Mouse (Mus musculus) adipocyte (in vitro differentiated cells): ENCODE results near the gene Mat1a.

Source experiments
- DNase-seq: peaks from one replicate; pipeline ENCODE4 v3.0.0-alpha.2; 2016; ENCODE audit warnings: low spot score

The Mat1a gene

DNA sequence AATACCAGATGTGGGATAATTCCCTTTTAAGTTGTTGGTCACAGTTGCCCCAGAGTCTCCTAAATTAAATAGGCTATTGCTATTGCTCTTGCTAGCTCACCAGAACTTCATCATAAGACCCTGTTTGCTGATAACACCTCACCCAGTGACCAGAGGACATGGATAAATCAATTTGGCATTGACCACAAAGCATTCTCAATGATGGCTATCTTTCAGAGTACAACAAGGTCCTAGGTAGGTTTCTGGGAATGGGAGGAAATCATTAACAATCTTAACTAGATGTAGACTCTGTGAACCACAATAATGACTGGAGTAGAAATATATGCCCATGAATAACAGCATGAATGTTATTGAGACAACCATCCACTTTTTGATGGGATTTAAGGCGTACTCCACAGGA lies 35.9 kb downstream of the Mat1a start:
- no peak for DNase-seq

DNA sequence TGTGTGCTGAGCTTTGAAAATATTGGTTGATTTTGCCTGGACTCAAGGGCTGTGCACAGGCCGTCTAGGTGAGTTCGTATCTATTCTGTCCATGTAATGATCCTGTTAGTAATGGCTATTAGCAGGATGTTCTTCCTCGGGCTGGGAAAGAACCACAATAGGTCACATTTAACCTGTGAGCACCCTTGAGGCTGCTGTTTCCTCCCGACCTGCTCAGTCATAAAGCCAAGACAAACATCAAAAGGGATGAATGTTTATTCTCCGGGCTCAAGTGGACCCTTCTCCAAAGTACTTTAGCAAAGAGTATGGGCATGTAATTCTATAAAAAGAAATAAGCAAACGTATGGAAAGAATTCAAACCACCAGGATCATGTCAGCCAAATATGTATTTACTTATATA lies 41.2 kb downstream of the Mat1a start:
- DNase-seq: no peak

DNA sequence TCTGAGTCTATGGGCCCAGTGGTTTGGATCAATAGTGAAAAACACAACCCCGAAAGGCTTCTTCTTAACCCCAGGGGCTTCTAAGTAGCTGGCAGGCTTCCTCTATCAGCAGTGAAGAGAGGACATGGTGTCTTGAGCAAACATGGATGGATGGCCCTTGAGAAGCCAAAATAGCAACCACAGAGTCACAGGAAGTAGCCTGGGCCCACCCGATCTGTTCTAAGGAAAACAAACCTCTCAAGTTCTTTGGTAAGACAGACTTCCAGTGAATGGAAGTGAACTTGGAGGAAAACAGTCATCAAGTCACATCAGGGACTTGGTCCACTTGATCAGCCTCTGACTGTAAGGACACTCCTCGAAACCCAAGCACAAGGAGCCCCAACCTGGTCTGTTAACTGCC lies 42.1 kb downstream of the Mat1a start:
- no peak for DNase-seq

DNA sequence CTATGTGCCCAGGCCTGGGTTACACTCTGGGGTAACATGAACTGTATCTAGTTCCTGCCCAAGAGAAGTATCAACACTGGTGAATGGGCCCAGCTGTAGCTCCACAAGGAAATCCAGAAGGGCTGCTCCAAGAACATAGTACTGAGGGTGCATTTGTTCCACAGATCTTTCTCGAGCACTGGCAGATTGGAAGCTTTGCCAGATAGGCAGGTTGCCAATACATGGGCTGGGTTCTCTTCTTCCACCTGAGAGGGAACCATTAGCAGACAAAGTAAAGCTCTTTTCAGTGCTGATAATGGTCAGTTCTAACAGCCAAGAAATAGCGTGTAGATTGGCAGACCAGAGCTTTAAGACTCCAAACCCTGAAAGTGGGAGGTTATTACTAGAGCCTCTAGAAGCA lies 42.5 kb downstream of the Mat1a start:
- DNase-seq: no peak

DNA sequence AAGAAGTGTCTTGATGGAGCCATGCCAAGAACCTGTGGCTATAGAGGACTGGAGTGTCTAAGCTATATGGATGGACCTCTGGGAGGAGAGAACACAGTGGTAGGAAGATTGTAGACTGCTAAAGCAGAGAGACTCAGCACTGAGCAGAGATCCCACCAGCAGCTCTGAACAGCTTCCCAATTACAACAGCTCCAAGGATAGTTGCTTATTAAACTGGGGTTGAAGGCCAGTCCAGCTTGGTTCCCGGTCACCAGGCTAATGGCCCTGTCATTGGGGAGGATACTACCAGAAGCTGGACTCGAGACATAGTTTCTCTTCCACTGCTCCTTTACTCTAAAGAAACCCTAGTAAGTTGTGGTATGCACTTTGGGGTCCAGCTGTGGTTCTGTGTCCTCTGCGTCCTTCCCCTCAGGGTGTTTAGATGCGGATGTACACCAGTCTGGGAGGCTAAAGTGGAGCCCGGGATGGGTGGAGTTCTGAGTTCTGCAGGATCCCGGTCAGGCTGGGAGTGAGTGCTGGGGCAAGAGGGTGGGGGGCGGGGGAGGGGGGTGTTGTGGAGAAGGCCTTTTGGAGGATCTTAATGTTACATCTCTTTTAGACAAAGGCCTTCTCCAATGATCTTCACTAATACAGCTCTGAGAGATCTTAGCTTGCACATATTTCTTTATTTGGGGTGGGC lies 46.5 kb downstream of the Mat1a start, which contains the start of gene Mbl1:
TSS of gene Mbl1 (plus strand) at position 239 of the 679 bp plus-strand sequence.
- DNase-seq: no peak

DNA sequence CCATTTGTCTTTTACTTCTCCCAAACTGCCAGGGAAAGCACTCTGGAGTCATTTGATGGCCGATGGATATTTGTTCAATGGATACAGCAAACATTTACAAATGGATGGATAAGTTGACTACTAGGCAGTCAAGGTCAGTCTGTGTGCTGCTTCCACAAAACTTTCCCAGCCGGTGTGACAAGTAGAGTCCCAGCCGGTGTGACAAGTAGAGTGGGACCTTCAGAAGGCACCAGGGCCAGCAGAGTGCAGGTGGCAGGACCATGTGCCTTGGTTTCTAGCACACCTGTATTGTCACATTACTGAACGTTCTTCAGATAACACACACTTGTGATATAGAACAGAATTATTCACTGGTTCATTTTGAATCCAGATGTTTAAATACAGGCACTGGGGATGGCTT lies 55.2 kb downstream of the Mat1a start:
- no peak for DNase-seq

DNA sequence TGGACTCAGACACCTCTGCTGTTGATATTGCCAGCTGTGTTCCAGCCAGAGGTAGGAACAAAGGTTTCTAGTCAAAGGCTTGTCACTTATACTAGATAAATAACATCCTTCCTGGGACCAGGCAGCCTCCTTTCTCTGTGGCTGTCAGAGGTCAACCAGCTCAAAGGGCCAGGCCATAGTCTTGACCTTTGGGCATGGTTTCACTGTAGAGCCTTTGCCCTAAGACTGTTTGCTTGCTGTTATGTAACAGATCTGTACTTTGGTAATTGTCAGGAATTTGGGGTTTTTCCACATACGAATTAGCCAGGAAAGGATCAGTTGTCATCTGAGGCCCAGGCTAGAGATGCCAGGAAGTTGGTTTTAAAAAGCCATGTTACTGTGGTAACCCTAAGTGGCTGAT lies 55.9 kb downstream of the Mat1a start:
- DNase-seq: peak; percentile 31

DNA sequence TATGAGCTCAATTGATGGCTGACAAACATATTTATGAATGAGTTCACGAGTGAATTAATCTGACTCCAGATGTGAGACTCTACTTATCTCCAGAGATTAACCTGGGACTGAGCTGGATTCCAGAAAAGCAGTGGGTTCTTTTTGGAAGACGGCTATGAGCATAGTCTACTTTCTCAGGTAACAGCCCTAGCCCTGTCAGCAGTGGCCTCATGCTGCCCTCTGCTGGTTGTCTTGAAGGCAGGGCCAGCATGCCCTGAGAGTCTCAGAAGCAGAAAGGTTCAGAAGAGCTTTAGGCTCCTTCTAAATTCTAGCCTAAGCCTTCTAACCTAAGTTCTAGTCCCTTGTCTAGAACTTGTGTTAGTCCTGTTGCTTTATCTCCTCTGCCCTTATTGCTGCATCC lies 57.8 kb downstream of the Mat1a start:
- DNase-seq: peak; percentile 9

DNA sequence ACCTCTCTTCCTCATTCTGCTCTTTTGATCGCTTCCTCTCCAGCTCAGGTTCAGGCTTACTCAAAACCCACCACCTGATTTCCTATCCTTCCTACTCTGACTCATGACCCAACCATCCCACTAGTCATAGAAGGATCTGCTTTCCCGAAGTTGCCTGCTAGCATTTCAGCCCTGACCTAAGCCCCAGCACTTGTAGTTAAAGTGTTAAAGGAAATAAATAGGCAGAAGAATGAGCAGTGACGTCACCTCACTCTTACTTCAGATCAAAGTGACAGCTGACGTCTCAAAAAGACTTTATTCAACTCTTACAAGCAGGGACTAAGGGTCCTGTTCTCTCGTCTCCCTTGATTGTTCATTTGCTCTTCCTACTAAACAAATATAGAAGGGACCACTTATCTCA lies 62.4 kb downstream of the Mat1a start:
- no peak for DNase-seq

DNA sequence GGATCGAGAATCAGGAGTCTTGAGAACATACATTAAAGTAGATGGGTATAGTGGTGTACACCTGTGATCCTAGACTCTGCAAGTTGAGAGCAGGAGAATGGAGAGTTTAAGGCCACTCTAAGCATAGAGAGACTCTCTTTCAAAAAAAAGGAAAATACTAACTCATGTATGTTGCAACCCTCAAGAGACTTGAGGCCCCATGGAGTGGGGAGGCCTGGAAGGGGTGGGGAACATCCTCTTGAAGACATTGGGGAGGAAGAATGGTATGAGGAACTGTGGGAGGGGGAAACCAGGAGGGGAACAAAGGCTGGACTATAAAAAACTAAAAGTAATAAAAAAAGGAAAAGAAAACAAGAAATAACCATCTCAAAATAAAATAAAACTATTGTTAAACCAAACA lies 63.7 kb downstream of the Mat1a start:
- no peak for DNase-seq

DNA sequence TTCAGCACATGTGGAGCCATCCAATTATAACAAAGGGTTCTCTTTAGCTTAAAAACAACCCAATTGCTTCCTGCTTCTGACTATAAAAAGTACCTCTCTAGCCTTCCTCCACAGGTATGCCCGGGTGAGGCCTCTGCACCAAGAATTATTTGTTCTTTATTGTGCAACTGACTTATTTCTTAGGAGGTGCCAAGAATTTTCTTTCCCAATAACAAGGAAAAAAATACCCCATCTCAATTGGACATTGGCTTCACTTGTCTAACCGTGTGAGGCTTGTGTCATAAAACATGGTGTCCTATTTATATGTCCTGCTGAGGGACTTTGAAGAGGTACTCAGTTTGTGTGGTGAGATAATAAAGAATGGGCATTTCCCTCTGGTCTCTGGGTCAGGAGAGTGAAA lies 65.7 kb downstream of the Mat1a start:
- DNase-seq: no peak
